Mouse (Mus musculus): Measurements from ENCODE around the gene Rnf220.

DNA sequence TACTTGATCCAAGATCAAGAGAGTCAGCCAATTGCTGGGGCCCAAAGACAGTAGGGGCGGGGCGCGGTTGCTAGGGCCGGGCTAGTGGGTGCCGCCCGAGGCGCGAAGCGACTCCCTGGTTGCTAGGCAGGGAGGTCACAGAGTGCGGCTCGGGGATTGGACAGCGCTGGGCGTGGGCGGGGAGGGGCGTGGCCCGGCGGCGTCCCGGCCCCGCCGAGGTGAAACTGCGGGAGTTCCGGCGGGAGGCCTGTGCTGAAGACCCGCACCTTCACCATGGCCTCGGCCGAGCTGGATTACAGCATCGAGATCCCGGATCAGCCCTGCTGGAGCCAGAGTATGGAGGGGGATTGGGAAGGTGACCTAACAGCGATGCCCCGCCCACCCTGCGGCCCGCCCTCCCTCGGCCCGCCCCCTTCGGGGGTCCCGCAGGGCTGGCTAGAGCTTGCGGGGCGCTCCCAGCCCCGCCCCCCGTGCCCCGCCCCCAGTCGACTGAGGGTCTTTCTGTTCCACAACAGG lies 245.0 kb downstream of the Rnf220 start, which contains the start of the genes Tmem53 and Armh1:
- TF ChIP-seq CTCF (IDR thresholded peaks at IDR 0.05; ENCODE audit: borderline replicate concordance, insufficient read depth, low read length) = no peak
- peak; percentile 60 for TF ChIP-seq POLR2A (IDR thresholded peaks at IDR 0.05; ENCODE audit: low read depth, low read length)

All from embryonic fibroblast, embryonic 13.5 days (primary cell).